Mouse (Mus musculus) heart, embryonic 12.5 days (tissue): ENCODE data around the gene Slc39a11. TPM values are rescaled to one million over a fixed set of nuclear protein-coding genes. Genes with fewer than 3 reads are reported as not detected.

Experiments used
- ATAC-seq: fragments of 200-750 bp; cut with Nextera tagmentation; 2 replicates; pipeline ENCODE4 v1.8.0; 2017; ENCODE audit warnings: moderate TSS enrichment, moderate library complexity; ENCODE audit not compliant: insufficient number of reproducible peaks, low FRiP score
- H3K27ac ChIP-seq: fragments of 300-500 bp; sonication (generic); 2 replicates; pipeline ENCODE4 v1.5.1; 2016; ENCODE audit warnings: mild to moderate bottlenecking, moderate library complexity; ENCODE audit not compliant: poor library complexity, severe bottlenecking
- H3K27me3 ChIP-seq: fragments of 300-500 bp; sonication (generic); replicated peaks from 2 replicates; pipeline ENCODE4 v1.6.1; 2016; ENCODE audit warnings: mild to moderate bottlenecking, moderate library complexity
- H3K36me3 ChIP-seq: fragments of 300-500 bp; sonication (generic); 2 replicates; pipeline ENCODE4 v1.6.1; 2016; ENCODE audit warnings: mild to moderate bottlenecking, moderate library complexity
- H3K4me1 ChIP-seq: fragments of 300-500 bp; sonication (generic); replicated peaks from 2 replicates; pipeline ENCODE4 v1.6.1; 2016; ENCODE audit warnings: mild to moderate bottlenecking
- H3K4me2 ChIP-seq: fragments of 300-500 bp; sonication (generic); 2 replicates; pipeline ENCODE4 v1.6.1; 2016; ENCODE audit warnings: mild to moderate bottlenecking, moderate library complexity
- H3K4me3 ChIP-seq: fragments of 300-500 bp; sonication (generic); 2 replicates; pipeline ENCODE4 v1.5.1; 2016; ENCODE audit warnings: mild to moderate bottlenecking
- H3K9ac ChIP-seq: fragments of 300-500 bp; sonication (generic); 2 replicates; pipeline ENCODE4 v1.6.1; 2016; ENCODE audit warnings: mild to moderate bottlenecking, moderate library complexity
- H3K9me3 ChIP-seq: fragments of 300-500 bp; sonication (generic); replicated peaks from 2 replicates; pipeline ENCODE4 v1.6.1; 2016; ENCODE audit warnings: mild to moderate bottlenecking, moderate library complexity
- WGBS: fragments of 180-500 bp; shearing (Covaris S2); methylation state at CpG from one replicate; pipeline ENCODE4 v1.1.7; 2016; 5-methylcytosine and 5-hydroxymethylcytosine counted together
- polyA plus RNA-seq: library from polyadenylated mRNA; unstranded; fragments of >200 nt; fragmentation: Nextera tagmentation; extraction: Ambion mirVana; gene quantifications from 2 replicates; pipeline ENCODE4 v1.2.1, GENCODE M21; 2016

Gene Slc39a11
- polyA plus RNA-seq, 1 experiment from 2014 or later, result 19.0 TPM

DNA sequence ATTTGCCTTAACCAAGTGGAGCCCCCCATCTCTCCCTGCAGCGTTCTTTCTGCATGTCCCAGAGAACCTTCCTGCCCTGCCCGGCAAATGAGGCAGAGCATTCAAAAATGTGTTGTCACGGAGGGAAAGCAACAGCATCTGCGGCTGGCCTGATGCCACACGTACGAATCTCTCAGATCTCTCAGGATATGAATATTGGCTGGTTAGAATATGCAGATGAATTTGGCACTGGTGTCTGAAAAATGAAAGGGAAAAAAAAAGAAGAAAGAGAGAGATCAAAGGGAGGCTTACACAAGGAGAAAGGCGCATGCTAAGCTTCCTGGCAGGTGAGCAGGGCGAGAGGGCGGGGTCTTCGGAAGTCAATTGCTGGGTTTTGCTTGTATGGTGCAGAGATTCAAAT lies 443.8 kb downstream of the Slc39a11 start:
- WGBS, result 66% methylated on average over 10 of the region's 10 CpGs
- no peaks in the 10 kb centered on the region for H3K36me3 ChIP-seq

DNA sequence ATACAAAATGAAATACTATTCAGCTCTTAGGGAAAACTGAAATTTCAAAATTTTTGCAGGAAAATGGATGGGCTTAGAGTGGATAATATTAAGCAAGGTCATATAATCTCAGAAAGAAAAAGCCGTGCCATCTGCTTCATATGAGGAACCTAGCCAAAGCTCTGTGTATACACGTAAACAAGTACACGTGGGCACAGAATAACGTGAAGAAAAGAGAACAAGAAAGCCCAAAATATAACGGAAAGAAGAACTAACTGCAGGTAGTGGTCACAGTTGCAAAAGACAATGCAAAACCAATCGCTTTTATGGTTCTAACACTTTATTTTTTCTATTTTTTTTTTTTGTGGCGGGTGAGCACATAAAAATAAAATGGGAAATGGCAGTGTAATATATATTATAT lies 446.9 kb downstream of the Slc39a11 start:
- 77% methylated on average over 7 of the region's 7 CpGs for WGBS
- no peak overlapping the region for H3K4me2 ChIP-seq
- H3K36me3 ChIP-seq, result no peaks in the 10 kb centered on the region
- no peak for ATAC-seq
- H3K4me3 ChIP-seq, result no peak overlapping the region
- H3K9ac ChIP-seq, result no peak overlapping the region
- no peak overlapping the region for H3K27ac ChIP-seq
- peaks cover 8% of the 10 kb centered on the region for H3K4me1 ChIP-seq
- H3K27me3 ChIP-seq, result 0 out of 2 replicates have a peak, but pooled peaks cover 20% of the 10 kb centered on the region
- H3K9me3 ChIP-seq, result no peaks in the 10 kb centered on the region

More for the DNA sequence above, 443.8 kb downstream of the Slc39a11 start:
- Histone ChIP-seq H3K9ac (no peak overlapping the region), H3K4me3 (no peak overlapping the region), H3K27ac (no peak overlapping the region), H3K27me3 (0 out of 2 replicates have a peak, but pooled peaks cover 3% of the 10 kb centered on the region), H3K4me2 (no peak overlapping the region), H3K9me3 (no peaks in the 10 kb centered on the region), H3K4me1 (peaks cover under 1% of the 10 kb centered on the region; the same call in 1 of the 2 replicates)
- no peak for ATAC-seq

DNA sequence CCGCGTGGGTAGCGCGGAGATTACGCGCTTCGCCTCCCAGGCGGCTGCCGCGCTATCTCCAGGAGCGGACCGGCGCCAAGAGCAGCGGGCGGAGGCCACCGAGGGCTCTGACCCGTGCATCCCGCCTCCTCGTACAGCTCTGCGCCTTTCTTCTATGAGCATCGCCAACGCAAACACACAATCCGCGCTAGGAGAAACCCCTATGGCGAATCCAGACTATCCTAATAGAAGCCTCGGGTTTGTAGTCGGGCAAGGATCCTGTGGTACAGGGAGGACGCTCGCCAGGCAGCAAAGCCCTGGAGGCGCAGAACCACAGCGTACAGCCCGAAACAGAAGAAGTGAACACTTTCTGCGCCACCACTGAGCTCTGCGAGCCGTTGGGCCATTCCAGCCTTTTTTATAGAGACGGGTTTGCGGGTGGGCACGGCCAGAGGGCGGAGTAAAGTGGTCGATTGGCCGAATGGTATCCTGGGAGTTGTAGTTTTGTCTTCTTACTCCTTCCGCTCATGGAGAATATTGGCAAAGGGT lies 448.3 kb downstream of the Slc39a11 start:
- Histone ChIP-seq H3K9ac (peak overlapping the region; percentile 79), H3K4me2 (peak overlapping the region; percentile 94), H3K27ac (peak overlapping the region; percentile 74), H3K36me3 (no peaks in the 10 kb centered on the region), H3K9me3 (no peaks in the 10 kb centered on the region), H3K4me3 (peak overlapping the region; percentile 62), H3K27me3 (0 out of 2 replicates have a peak, but pooled peaks cover 20% of the 10 kb centered on the region), H3K4me1 (peaks cover 10% of the 10 kb centered on the region)
- whole genome bisulfite sequencing, result under 1% methylated on average over 41 of the region's 42 CpGs
- ATAC-seq, result peak; percentile 83

- Histone ChIP-seq H3K9me3 (no peaks in the 10 kb centered on the region), H3K27me3 (0 out of 2 replicates have a peak, but pooled peaks cover 20% of the 10 kb centered on the region), H3K27ac (no peak overlapping the region; the same call in 1 of the 2 replicates), H3K4me3 (peak overlapping the region; percentile 62), H3K4me1 (peaks cover 10% of the 10 kb centered on the region), H3K4me2 (peak overlapping the region; percentile 94), H3K9ac (peak overlapping the region; percentile 79), H3K36me3 (no peaks in the 10 kb centered on the region)
- ATAC-seq, result no peak
- 15% methylated on average over 15 of the region's 15 CpGs for WGBS
Observed at GRCm38 (mm10) chr11:113200901-113201300, 449.0 kb downstream of the Slc39a11 start.

GRCm38 (mm10) chr11:113198586-113198985 lies 451.3 kb downstream of the Slc39a11 start:
- H3K9ac ChIP-seq, result no peak overlapping the region
- H3K27ac ChIP-seq, result no peak overlapping the region
- no peaks in the 10 kb centered on the region for H3K9me3 ChIP-seq
- 0 out of 2 replicates have a peak, but pooled peaks cover 16% of the 10 kb centered on the region for H3K27me3 ChIP-seq
- H3K4me3 ChIP-seq, result no peak overlapping the region
- peaks cover 10% of the 10 kb centered on the region for H3K4me1 ChIP-seq
- no peaks in the 10 kb centered on the region for H3K36me3 ChIP-seq
- H3K4me2 ChIP-seq, result peak overlapping the region; percentile 94
- ATAC-seq, result no peak
- 72% methylated on average over 15 of the region's 15 CpGs for WGBS

DNA sequence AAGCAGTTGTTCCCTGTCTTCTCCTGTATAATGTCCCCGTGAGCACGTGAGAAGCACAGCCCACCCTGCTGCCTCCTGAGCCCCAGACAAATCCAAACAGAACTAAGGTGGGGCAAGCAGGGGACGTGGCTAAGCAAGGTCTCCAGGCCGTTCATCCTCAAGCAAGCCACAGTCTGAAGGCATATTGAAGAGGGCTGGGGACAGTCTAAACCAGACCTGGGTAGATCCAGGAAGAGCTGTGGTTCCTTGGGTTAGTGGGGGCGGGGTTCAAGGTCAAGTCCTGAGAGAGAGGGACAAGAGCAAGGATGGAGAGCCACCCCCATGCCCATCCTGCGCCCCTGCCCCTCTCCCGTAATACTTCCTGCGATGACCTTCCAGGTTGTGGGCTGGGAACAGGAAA lies 452.3 kb downstream of the Slc39a11 start:
- no peaks in the 10 kb centered on the region for H3K9me3 ChIP-seq
- no peaks in the 10 kb centered on the region for H3K36me3 ChIP-seq
- H3K4me1 ChIP-seq, result peaks cover 10% of the 10 kb centered on the region
- no peak overlapping the region for H3K27ac ChIP-seq
- H3K4me2 ChIP-seq, result no peak overlapping the region
- H3K27me3 ChIP-seq, result 0 out of 2 replicates have a peak, but pooled peaks cover 16% of the 10 kb centered on the region
- no peak overlapping the region for H3K9ac ChIP-seq
- no peak for ATAC-seq
- WGBS, result 77% methylated on average over 8 of the region's 8 CpGs
- H3K4me3 ChIP-seq, result no peak overlapping the region

DNA sequence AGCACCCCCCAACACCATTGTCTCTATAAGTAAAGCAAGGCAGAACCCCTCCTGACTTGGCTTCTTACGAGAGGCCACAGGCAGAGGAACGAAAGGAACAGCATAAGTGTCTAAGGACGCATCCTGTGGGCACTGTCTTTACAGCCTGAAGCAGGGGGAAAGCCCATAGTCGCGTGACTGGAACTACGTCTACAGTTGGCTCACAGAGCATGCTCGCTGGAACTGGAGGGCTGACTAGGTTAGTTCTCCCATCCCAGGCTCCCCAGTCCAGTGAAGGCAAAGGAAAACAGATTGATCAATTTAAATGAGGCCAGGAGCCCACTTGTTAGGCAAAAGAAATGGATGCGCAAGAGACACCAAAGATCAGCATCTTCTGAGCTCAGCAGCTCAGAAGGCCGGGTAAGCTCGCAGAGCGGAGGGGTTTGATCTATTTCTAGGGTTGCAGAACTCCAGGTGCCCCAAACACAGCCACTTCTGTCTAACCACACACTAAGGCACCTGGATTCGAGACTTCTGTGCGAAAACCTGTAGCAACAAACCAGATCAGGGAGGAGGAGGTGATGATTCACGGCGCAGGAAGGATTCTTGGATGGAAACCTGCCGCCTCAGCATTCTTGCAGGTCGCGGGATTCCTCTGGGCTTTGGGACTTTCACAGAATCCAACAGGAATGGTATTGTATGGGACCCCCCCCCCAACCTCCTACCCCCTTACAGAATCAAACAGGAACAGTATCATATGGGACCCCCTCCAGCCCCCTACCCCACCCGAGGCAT lies 453.5 kb downstream of the Slc39a11 start:
- 84% methylated on average over 19 of the region's 19 CpGs for WGBS
- Histone ChIP-seq H3K36me3 (no peaks in the 10 kb centered on the region), H3K27ac (no peak overlapping the region), H3K27me3 (0 out of 2 replicates have a peak, but pooled peaks cover 16% of the 10 kb centered on the region), H3K4me3 (no peak overlapping the region), H3K9me3 (no peaks in the 10 kb centered on the region), H3K4me1 (peaks cover 17% of the 10 kb centered on the region), H3K4me2 (no peak overlapping the region), H3K9ac (no peak overlapping the region)
- ATAC-seq, result no peak

Other genes starting within 250 kb of the Slc39a11 start
- 0.19 and 0.42 TPM in 2 replicates for gene Sstr2, start 30.7 kb downstream of the Slc39a11 start, polyA plus RNA-seq
- gene Cog1, start 910 bp downstream of the Slc39a11 start, polyA plus RNA-seq, result 20.9 and 21.7 TPM in 2 replicates
- 53.0 and 53.3 TPM in 2 replicates for gene Fam104a, start 34.1 kb upstream of the Slc39a11 start, polyA plus RNA-seq
- 19.0 and 20.7 TPM in 2 replicates for gene D11Wsu47e, start 34.3 kb upstream of the Slc39a11 start, polyA plus RNA-seq
- not detected in 2 replicates for gene Cpsf4l, start 59.9 kb upstream of the Slc39a11 start, polyA plus RNA-seq
- gene Cdc42ep4, start 101.8 kb upstream of the Slc39a11 start, polyA plus RNA-seq, result 23.2 and 24.3 TPM in 2 replicates